Mouse (Mus musculus) frontal cortex, postnatal 25 days (tissue): ENCODE results near the gene Ephb1.

Source experiments
- DNase-seq, 2 experiments: peaks; one replicate each; pipeline ENCODE4 v3.0.0; 2022; ENCODE audit warnings: low spot score in 2 of 2

Gene Ephb1

DNA sequence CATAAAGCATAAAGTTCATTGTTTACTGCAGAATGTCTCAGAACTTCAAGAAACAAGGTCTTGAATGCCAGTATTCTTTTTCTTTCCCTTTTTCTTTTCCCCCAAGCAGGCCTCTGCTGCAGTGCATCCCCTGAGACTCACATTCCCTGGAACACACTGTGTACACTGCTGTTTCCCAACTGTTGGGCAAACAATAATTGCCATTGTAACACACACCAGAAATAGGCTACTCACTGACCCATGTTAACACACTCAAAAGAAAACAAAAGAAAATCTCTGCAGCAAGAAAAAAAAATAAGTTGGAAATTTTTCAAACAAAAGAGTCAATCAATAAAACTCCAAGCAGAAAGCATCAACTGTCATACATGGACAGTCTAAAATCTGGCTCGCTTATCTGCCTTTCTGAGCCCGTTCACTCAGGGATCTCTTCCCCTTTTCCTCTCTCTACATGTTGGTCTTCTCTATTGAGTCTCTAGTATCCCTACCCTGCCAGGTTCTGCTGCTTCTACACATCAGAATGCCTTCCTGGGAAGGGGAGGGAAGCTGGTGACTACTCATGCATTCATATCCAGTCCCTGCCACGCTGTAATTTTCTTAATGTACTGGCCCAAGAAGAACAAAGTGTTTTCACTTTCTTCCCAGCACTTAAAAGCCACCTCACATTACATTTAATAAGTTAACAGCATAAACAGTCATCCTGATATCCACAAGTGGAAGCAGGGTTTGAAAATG, 285.2 kb downstream of the Ephb1 start:
- no peak for DNase-seq

DNA sequence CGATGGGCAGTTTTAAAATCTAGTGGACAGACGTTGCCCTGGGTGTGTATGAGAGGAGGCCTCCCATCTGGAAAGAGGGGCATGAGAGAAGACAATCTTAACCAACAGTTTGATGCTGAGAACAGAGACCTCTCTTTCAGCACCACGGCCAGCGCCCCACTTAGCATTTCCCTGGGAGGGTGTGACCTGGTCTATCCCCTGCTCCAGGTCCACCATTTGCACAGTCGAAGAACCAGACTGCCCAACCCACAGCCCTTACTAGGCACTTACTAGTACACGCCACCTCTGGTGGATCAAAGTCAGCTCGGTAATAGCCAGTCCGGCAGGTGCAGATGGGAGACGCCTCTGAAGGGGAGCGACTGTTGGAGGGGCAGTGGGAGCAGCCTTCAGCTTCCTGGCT, 287.9 kb downstream of the Ephb1 start:
- DNase-seq = no peak

DNA sequence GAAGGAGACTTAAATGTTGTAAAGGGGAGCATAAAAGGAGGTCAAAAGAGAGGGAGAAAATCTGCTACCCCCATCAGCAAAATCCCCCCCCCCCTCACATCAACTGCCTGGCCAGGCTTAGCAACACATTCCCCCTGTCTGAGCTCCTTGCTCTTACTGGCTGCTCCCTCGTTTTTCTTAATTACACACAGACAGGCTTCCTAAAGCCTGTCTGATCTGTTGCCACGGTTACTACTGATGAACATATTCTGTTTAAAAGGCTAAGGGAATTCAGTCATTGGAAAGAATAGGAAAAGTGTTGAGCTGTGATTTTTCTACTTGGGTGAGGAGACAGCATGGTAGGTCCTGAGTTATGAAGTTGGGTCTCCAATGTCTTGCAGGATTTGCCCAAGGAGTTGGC, 308.6 kb downstream of the Ephb1 start:
- DNase-seq = no peak

DNA sequence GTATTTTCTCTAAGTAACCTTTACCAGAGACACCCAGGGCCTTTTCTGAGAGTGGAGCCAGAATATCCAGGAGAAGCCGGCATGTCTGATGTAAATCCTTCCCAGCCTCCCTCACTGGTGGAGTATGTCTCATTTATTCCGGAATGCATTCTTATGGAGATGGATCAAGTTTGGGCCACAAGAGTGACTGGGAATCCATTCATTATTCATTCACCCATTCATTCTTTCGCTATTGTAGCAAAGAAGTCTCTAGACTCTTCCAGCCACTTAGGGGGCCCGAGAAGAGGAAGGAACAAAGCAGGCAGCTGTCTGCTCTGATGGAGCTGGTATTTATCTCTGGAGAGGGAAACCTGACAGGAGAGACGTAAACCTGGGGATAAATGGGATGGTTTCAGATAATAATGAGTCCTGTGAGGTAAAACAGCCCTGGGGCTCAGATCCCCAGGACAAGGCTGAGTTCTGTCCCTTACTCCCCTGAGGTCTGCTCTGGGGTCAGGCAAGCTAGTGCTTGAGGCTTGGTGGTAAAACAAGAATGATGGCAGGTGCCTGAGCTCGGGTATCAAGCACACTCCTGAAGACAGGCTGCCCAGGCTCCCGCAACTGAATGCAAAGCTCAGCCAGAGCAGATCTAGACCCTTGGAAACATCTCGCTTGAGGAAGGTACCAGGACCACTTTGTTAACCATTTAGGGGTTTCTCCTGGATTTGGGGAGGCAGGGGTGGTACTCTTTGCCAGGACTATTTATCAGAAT, 309.2 kb downstream of the Ephb1 start:
- DNase-seq = no peak

DNA sequence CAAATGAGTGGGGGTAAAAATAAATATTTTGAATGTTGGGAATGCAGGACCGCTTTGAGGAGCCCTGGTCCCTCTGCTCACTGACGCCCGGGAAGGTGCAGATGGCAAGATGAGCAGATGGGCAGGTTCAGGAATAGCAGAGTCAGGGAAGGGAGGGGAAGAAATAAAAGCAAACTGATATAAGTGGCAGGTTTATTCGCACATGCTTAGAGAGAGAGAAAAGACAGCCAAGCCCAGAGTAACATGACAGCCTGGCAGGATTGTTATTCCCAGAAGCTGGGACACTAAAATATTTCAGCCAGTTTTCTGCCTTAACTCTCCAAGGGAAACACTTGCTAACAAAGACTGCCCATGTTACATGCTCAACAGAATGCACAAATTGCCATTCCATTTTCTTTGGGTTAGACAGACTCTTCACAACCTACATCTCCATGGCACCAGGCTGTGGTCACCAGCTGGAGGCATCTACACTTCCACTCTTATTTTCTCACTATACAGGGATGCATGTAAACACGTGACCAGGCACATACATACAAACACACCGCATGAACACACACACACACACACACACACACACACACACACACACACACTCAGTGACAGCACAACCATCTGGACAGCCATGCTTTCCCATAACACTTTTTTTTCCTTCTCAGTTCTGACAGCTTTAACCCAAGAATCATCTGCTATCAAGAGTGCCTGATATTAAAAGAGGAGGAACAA, 315.3 kb downstream of the Ephb1 start:
- DNase-seq = no peak

DNA sequence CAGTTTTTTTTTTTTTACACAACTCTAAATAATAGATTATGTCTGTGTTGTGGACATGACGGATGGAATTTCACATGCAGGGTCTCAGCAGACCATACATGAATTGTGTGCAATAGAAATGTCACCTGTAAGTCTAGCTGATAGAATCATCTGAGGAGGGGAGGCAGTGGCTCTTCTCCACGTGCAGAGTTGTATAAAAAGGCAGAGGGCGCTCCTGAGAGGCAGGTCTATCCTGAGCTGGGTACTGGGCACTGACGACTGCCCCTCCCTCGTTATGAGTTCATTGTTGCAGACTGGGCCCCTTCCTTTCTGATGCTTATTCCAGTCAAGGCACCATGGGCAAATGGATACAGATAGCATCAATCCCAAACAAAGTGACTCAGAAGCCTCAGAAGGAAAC, 318.4 kb downstream of the Ephb1 start:
- DNase-seq = no peak

DNA sequence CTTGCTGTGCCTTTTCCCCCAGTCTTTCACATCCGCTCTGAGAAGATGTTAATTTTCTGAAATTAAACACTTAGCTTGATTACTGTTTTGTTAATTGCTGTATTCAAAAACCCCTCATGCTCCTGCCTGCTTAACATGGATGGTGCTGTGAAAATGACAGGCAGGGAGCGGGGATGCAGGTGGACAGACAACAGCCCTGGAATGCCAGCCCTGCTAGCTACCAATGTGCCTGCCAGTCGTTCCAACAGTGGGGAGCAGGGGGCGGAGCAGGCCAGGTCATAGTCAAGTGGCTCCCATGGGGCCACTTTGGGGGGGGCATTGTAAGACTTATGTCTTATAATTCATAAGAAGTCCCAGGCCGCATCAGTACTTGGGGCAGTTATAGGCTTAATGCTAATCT, 321.3 kb downstream of the Ephb1 start:
- no peak for DNase-seq

DNA sequence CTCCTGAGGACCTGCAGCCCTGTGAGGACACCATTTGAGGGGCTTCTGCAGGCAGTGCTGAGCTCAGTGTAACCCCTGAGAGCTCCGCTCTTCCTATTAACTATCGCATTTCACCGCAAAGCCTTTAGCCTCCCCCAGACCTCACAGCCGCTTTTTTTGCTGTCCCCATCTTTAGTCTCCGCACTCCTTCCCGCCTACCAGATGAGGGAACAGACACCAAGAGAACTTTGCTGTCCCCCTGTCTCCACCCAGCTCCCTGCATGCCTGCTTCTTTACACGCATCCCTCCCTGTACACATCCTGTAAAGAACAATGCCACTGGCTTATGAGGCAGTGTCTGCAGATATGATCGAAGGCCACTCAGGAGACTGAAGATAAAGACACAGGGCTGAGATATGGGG, 322.1 kb downstream of the Ephb1 start:
- no peak for DNase-seq

DNA sequence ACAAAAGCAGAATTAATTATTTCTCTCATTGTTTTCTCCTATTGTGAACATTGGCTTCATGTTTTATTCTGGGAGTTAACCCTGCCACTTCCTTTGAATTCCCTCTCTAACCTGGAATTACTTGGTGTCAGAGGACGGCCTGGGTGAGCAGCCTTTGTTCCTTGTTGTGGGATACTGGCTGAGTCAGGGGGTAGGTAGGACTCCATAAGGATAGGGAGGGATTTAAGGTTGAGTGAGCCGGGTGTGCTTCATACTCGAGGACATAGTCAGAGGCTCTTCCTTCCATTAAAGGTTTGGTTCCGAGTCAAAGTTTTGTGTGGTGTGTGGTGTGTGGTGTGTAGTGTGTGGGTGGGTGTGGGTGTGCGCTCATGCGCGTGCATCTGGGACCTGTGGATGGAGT, 324.8 kb downstream of the Ephb1 start:
- DNase-seq = no peak

DNA sequence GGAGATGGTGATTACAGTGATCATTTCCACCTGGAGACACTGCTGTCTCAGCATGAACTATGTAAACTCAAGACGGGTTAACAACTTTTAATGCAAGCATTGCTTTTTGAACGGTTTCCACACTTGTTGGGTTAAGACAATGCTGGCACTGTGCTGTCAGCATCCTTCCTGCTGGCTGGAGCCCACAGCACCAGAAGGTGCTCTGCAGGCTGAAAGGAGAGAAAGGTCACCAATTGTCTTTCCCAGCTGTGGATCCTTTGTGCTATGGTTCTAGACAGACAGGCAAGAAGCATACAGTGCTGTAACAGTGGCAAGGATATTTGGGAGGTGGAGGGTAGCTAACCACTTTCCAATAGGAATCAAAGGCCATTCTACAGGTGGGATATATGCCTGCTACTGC, 328.4 kb downstream of the Ephb1 start:
- no peak for DNase-seq

DNA sequence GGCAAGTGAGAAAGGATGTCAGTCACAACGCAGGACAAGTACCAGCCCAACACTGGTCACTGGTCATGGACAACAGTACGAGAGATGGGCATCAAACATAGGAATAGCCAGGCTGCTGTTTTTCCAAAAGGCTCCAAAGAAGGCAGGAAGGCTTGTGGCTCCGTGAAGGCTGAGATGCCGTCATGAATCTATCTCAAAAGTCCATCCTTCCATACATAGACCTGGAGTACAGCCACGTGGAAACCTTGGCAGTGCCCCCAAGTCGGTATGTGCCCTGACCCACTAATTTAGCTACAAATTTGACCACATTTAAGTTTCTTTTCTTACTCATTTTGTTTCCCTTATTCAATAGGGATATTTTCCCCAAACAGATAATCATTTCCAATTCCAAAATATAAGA, 329.4 kb downstream of the Ephb1 start:
- DNase-seq = no peak

DNA sequence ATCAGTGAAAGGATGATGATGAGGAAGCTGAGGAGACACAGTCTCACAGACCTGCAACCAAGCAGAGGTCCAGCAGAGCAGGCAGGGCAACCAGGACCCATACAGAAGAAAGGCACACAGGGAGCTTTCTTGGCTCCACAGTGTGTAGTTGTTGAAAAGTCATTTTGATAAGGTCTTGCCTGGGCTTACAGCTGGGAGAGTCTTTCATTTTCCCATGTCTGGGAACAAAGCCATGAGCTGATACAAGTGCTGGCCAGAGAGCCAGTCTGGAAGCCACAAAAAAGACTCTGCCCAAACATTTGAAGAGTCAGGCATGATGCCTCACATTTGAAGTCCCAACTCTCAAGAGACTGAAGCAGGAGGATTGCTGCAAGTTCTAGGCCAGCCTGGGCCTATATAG, 339.0 kb downstream of the Ephb1 start:
- DNase-seq = no peak

DNA sequence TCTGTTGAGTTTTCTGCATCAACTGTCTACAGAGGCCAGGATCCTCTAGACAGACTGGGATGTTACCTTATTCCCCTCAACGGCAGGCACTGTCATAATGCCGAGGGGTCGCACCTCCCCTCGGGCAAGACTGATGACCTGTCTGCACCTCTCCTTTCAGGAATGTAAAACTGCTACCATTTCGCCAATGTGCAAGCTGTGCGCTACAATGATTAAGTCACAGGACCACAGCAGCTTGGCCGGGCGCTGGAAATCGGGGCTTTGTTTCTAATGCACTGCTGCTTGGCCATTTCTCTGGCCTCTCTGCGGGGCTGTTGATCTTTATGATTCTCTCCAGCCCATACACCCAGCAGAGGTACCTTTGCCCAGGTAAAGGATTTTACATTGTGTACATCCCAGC, 346.8 kb downstream of the Ephb1 start:
- no peak for DNase-seq

DNA sequence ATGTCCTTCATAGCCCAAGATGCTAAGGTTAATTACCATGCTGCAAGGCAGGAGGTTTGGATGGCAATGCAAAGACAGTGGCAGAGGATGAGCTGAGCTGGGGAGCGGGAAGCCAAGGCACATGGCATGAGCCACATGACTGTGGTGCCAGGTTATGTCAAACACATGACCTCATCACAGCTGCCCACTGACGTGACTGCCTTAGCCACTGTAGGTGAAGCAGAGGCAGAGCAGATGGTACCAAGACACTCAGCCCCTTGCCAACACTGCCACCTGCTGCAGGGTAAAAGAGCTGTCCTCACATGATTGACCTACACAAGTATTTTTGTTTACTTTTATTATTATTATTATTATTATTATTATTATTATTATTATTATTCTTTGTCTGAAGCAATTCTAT, 348.0 kb downstream of the Ephb1 start:
- DNase-seq = no peak

DNA sequence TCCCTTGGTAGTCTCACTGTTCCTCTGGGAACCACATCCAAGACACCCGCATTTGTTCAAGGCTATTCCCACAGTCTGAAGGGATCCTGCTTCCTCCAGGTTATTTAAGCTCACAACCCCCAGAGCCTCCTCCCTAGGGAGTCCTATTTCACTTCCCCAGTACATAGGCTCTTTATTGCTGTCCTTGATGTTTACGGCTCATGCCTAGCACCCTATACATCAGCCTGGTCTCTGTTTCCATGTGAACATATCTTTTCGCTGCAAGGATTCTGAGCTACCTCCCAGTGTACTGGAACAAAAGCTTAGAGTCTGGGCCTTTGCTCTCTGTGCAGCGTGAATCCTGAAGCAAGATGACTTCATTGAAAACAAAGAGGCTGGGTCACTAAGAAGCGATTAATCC, 351.6 kb downstream of the Ephb1 start:
- DNase-seq = no peak

DNA sequence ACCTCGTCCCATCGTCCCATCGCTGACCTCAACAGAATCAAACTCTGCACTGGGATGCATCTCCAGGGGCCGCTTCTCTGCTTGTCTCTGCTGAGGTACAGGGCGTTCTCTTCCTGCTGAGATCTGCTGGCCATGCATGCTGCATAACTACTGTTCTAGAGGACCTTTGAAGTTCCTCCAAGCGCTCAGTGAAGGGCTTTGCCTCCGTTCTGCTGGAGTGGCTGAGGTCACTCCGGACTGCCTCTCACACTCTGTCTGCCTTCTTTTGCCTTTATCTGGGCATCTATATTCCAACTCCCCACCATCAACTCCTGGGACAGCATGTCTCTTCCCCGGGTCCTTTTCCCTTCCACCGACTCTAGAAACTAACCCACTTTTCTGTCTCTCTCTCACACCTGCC, 352.3 kb downstream of the Ephb1 start:
- no peak for DNase-seq

DNA sequence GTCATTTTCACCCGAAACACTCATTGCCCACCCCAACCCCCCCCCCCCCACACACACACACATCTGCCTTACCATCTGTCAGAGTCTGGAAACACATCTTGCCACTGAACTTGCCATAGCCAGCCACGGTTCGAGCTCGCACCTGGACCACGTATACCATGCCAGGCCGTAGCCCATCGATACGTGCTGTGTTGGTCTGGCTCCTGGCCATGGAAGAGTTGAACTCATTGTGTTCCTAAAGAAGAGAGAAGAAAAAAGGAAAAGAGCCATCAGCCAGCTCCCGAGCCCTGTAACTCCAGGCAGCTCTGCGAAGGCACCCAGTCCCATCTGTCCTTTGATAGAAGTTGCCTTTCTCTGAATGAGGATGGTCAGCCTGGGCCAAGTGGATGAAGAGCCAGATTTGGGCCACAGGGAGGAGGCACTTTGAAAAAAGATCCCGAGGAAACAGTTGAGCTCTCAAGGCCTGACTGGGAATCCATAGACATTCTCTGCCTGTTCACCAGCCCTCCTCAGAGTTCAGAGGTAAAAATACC, 352.8 kb downstream of the Ephb1 start:
- no peak for DNase-seq

DNA sequence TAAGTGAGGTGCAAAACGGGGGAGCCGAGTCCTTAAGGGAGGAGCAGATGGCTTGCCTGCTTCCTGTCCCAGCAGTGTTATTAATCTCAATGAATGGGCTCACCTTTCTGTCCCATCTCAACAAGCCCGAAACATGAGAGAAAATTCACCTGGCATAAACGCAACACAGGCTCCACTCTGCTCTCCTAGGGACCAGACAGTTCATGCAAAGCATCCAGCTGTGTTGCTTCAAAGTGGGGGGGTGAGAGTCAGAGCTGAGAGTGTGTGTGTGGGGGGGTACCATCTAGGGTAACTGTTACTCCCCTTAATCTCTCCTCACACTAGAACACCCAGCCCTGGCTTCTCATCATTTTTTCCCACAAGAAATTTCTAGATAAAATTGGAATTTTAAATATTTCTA, 354.8 kb downstream of the Ephb1 start:
- DNase-seq = no peak

DNA sequence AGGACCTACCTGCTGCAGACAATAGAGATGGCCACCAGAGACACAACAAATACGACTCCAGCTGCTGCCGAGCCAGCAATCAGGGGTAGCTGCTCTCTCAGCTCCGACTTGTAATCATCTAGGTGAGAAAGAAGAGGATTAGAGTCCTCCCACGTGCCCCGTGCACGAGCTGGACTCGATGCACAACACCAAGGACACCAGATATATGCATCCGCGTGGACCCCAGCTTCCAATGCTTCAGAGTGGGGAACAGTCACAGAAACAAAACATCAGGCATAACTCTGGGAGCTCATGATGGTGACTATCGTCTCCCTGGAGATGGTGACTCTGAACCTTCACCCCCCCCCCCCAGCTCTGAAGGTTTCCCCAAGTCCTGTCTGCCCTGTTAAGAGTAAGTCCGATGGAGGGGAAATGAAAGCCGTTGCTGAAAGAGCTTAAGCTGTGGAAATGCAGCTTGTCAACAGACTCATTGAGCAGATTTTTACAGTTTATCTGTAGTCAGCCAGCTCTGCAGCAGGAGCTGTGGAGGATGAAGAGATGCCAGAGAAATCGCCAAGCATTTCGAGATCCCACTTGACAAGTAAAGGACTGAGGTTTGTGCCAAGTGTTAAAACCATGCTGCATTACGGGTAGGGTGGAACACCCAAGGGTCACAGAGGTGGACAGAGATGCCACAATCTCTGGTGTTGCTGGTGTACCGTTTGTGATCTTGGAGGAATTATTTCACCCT, 357.6 kb downstream of the Ephb1 start:
- DNase-seq = no peak

DNA sequence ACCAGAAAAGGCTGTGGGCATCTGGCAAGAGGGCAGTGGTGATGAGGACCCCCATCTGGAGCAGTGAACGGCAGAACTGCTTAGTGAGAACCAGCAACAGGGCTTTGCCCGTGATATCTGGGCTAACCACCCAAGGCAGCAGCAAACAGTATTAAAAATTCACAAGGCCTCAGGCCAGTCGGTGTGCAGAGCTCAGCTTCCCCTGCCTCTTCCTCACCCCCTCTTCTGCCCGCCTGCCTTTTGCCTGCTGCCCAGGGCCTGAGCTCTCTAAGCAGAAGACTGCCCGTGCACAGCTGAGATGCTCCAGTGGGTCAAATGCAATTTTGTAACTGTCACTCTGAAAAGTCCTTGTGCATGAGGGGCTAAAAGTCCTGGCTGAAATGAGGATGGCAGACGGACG, 358.3 kb downstream of the Ephb1 start:
- DNase-seq = no peak

DNA sequence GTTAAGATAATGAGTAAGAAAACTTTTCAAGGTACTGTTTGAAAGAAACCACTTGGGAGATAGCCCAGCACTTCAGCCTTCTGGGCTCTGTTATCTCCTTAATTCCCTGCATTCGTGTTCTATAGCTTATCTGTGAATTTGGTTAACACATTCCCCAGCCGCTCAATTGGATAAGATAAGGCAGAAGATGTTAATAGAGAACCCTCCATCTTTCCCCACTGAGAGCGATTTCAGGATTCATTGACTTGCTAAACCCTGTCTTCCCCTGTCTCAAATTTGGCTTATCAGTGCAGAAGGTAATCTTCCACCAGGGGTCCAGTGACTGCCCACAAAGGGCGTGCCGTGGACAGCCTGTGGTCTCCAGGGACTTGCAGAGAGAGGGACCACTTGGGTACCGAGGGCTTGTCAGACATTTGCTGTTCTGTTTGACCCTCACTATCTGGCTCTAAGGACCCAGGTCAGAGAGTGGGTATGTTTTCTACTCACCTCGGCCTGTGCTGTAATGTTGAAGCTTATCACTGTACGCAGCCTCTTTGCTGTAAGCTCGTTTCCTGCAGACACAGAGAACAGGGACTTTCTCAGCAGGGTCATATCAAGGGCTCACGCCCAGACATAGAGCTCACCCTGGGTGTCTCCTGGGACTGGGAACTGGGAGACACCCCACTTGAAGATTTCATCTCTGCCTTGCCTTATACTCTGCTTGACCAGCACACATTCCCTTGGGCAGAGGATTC, 358.9 kb downstream of the Ephb1 start:
- DNase-seq = no peak
